Mouse (Mus musculus) liver, embryonic 16.5 days (tissue): ENCODE data around the gene Ncam1. TPM values are rescaled to one million over a fixed set of nuclear protein-coding genes. Genes with fewer than 3 reads are reported as not detected.

Source experiments
- ATAC-seq: fragments of 200-750 bp; cut with Nextera tagmentation; 2 replicates; pipeline ENCODE4 v1.8.0; 2017; ENCODE audit warnings: low read depth, mild to moderate bottlenecking, moderate number of reproducible peaks, moderate library complexity
- H3K27ac ChIP-seq: fragments of 300-500 bp; sonication (generic); 2 replicates; pipeline ENCODE4 v1.5.1; 2014; ENCODE audit warnings: mild to moderate bottlenecking, low read length
- H3K27me3 ChIP-seq: fragments of 300-500 bp; sonication (generic); 2 replicates; pipeline ENCODE4 v1.6.1; 2014; ENCODE audit warnings: low read depth, low read length, mixed read lengths; ENCODE audit not compliant: control insufficient read depth, insufficient read depth
- H3K36me3 ChIP-seq: fragments of 300-500 bp; sonication (generic); 2 replicates; pipeline ENCODE4 v1.6.1; 2014; ENCODE audit warnings: mild to moderate bottlenecking; ENCODE audit not compliant: control insufficient read depth, insufficient read depth
- H3K4me1 ChIP-seq: fragments of 300-500 bp; sonication (generic); 2 replicates; pipeline ENCODE4 v1.6.1; 2014; ENCODE audit warnings: low read depth, low read length, mixed read lengths; ENCODE audit not compliant: control insufficient read depth
- H3K4me2 ChIP-seq: fragments of 300-500 bp; sonication (generic); 2 replicates; pipeline ENCODE4 v1.6.1; 2014; ENCODE audit warnings: low read depth, low read length, mixed read lengths
- H3K4me3 ChIP-seq: fragments of 300-500 bp; sonication (generic); 2 replicates; pipeline ENCODE4 v1.5.1; 2014; ENCODE audit warnings: low read depth, mild to moderate bottlenecking, low read length
- H3K9ac ChIP-seq: fragments of 300-500 bp; sonication (generic); 2 replicates; pipeline ENCODE4 v1.6.1; 2014; ENCODE audit warnings: low read depth, low read length
- H3K9me3 ChIP-seq: fragments of 300-500 bp; sonication (generic); replicated peaks from 2 replicates; pipeline ENCODE4 v1.6.1; 2016; ENCODE audit warnings: low read length; ENCODE audit not compliant: control insufficient read depth
- WGBS: fragments of 180-500 bp; shearing (Covaris S2); extraction: QIAGEN DNeasy Blood & Tissue Kit; methylation state at CpG from one replicate; pipeline ENCODE4 v1.1.7; 2014; ENCODE audit not compliant: insufficient replicate concordance; 5-methylcytosine and 5-hydroxymethylcytosine counted together
- polyA plus RNA-seq: library from polyadenylated mRNA; unstranded; fragments of >200 nt; fragmentation: Nextera tagmentation; extraction: Ambion mirVana; gene quantifications from 2 replicates; pipeline ENCODE4 v1.2.1, GENCODE M21; 2015

Gene Ncam1
- polyA plus RNA-seq, 1 experiment from 2014 or later: 4.6 TPM

- no peak for ATAC-seq
- 58% methylated on average over 7 of the region's 7 CpGs for WGBS
- no peaks in the 10 kb centered on the region for H3K27me3 ChIP-seq
- no peak overlapping the region for H3K9ac ChIP-seq
- no peak overlapping the region for H3K4me2 ChIP-seq
- H3K36me3 ChIP-seq: no peaks in the 10 kb centered on the region
- H3K27ac ChIP-seq: no peak overlapping the region
- no peak overlapping the region for H3K4me3 ChIP-seq
- no peaks in the 10 kb centered on the region for H3K9me3 ChIP-seq
- H3K4me1 ChIP-seq: no peaks in the 10 kb centered on the region; the same call in 1 of the 2 replicates
Observed at GRCm38 (mm10) chr9:49488258-49488657, 310.5 kb downstream of the Ncam1 start.

DNA sequence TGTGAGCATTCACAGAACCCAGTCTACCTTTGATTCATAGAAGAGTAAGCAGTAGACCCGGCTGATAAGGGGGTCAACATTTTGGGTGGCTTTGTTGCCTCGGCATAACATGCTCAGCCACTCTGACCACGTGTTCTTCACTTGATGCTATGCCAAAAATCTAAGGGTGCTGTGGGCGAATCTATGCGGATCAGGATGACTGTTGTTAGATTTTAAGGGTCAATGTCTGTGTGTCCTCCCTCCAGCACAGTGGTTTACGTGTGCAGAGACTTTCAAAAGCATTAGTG, 311.1 kb downstream of the Ncam1 start:
- H3K4me3 ChIP-seq: no peak overlapping the region
- H3K27ac ChIP-seq: no peak overlapping the region
- no peaks in the 10 kb centered on the region for H3K27me3 ChIP-seq
- H3K4me1 ChIP-seq: no peaks in the 10 kb centered on the region; the same call in 1 of the 2 replicates
- 48% methylated on average over 6 of the region's 6 CpGs for WGBS
- no peak overlapping the region for H3K4me2 ChIP-seq
- ATAC-seq: no peak
- no peak overlapping the region for H3K9ac ChIP-seq
- no peaks in the 10 kb centered on the region for H3K9me3 ChIP-seq
- no peaks in the 10 kb centered on the region for H3K36me3 ChIP-seq

- no peaks in the 10 kb centered on the region for H3K36me3 ChIP-seq
- H3K4me1 ChIP-seq: no peaks in the 10 kb centered on the region; the same call in 1 of the 2 replicates
- H3K9me3 ChIP-seq: no peaks in the 10 kb centered on the region
- no peak overlapping the region for H3K27ac ChIP-seq
- no peak overlapping the region for H3K4me3 ChIP-seq
- H3K27me3 ChIP-seq: no peaks in the 10 kb centered on the region
- no peak for ATAC-seq
- H3K4me2 ChIP-seq: no peak overlapping the region
- H3K9ac ChIP-seq: no peak overlapping the region
- WGBS: 47% methylated on average over 9 of the region's 9 CpGs
Observed at GRCm38 (mm10) chr9:49486805-49487656, 311.7 kb downstream of the Ncam1 start.

- Histone ChIP-seq H3K4me2 (peak within 1 kb of the TSS; percentile 67), H3K4me1 (no peaks in the 10 kb centered on the region; the same call in 1 of the 2 replicates), H3K27ac (no peak within 1 kb of the TSS), H3K36me3 (no peaks in the 10 kb centered on the region), H3K9me3 (no peaks in the 10 kb centered on the region), H3K4me3 (peak within 1 kb of the TSS; percentile 62), H3K27me3 (no peaks in the 10 kb centered on the region), H3K9ac (peak within 1 kb of the TSS; percentile 31)
- under 1% methylated on average over 18 of the region's 18 CpGs for WGBS
- ATAC-seq: peak; percentile 69
Observed at GRCm38 (mm10) chr9:49485892-49486311, 312.8 kb downstream of the Ncam1 start, which contains the start of gene Ttc12. Gene Ttc12, minus strand, starts transcription at chr9:49486225.

DNA sequence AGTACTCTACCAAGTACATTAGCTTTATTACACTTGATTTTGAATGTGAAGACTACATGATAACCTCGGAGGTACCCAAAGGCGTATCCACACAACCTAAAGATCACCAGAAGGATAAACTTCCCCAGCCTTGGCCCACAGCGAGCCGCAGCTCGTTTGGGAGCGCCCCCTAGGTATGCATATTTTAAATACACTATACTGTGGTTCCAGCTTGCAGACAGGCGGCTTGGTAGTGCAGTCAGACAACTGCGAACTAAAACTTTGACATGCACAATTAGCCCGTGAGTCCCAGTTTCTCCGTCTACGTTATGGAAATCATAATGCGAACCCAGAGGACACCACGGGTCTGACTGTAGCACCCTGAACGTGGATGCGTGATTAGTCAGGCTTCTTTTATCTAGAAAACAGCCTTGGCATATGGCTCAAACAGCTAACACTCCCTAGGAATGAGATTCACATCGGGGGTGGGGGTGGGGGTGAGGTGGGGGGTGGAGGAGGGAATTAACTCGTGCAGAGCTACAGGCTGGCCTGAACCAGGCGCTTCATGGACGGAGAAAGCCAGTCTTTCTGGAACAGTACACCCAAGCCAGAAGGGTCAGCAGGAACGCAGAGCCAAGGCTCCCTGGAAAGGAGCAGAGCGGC, 313.4 kb downstream of the Ncam1 start:
- no peaks in the 10 kb centered on the region; the same call in 1 of the 2 replicates for H3K4me1 ChIP-seq
- H3K9me3 ChIP-seq: no peaks in the 10 kb centered on the region
- peak overlapping the region; percentile 62 for H3K4me3 ChIP-seq
- peak overlapping the region; percentile 31 for H3K9ac ChIP-seq
- WGBS: 2% methylated on average over 21 of the region's 21 CpGs
- H3K27ac ChIP-seq: no peak overlapping the region
- H3K36me3 ChIP-seq: no peaks in the 10 kb centered on the region
- peak overlapping the region; percentile 67 for H3K4me2 ChIP-seq
- H3K27me3 ChIP-seq: no peaks in the 10 kb centered on the region
- no peak for ATAC-seq

- Histone ChIP-seq H3K27ac (no peak overlapping the region), H3K36me3 (no peaks in the 10 kb centered on the region), H3K9me3 (no peaks in the 10 kb centered on the region), H3K9ac (no peak overlapping the region), H3K4me2 (no peak overlapping the region), H3K4me3 (no peak overlapping the region), H3K27me3 (no peaks in the 10 kb centered on the region), H3K4me1 (no peaks in the 10 kb centered on the region; the same call in 1 of the 2 replicates)
- ATAC-seq: no peak
- 22% methylated on average over 10 of the region's 10 CpGs for WGBS
Observed at GRCm38 (mm10) chr9:49483316-49483715, 315.4 kb downstream of the Ncam1 start.

GRCm38 (mm10) chr9:49472126-49472525, 326.6 kb downstream of the Ncam1 start:
- Histone ChIP-seq H3K9ac (no peak overlapping the region), H3K27ac (no peak overlapping the region), H3K4me3 (no peak overlapping the region), H3K4me2 (no peak overlapping the region), H3K4me1 (no peaks in the 10 kb centered on the region), H3K36me3 (no peaks in the 10 kb centered on the region), H3K27me3 (no peaks in the 10 kb centered on the region), H3K9me3 (no peaks in the 10 kb centered on the region)
- ATAC-seq: no peak
- 48% methylated on average over 11 of the region's 11 CpGs for WGBS

DNA sequence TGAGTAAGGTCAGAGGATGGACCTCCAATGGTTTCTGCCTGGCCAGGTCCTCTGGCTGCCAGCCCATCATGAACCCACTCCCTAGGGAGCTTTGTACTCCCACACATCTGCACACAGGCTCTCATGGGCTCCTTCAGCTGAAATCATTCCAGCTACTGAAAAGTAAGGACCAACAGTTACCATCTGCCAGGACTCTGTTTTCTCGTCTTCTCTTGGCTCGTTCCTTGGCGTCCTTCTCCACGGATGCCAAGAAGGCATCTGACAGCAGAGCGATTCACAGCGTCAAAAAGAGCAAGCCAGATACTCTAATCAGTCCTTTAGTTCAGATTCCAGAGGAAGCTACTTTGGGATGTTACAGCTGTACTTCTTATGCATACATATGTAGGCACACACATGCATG, 327.8 kb downstream of the Ncam1 start:
- H3K4me1 ChIP-seq: no peaks in the 10 kb centered on the region
- no peak for ATAC-seq
- no peak overlapping the region for H3K4me3 ChIP-seq
- no peaks in the 10 kb centered on the region for H3K36me3 ChIP-seq
- H3K4me2 ChIP-seq: no peak overlapping the region
- H3K27me3 ChIP-seq: no peaks in the 10 kb centered on the region
- no peaks in the 10 kb centered on the region for H3K9me3 ChIP-seq
- H3K9ac ChIP-seq: no peak overlapping the region
- no peak overlapping the region for H3K27ac ChIP-seq
- WGBS: 67% methylated on average over 6 of the region's 6 CpGs

- Histone ChIP-seq H3K27ac (no peak overlapping the region), H3K4me2 (no peak overlapping the region), H3K36me3 (no peaks in the 10 kb centered on the region), H3K9ac (no peak overlapping the region), H3K4me1 (no peaks in the 10 kb centered on the region), H3K4me3 (no peak overlapping the region), H3K27me3 (no peaks in the 10 kb centered on the region), H3K9me3 (no peaks in the 10 kb centered on the region)
- ATAC-seq: no peak
- WGBS: 84% methylated on average over 19 of the region's 19 CpGs
Observed at GRCm38 (mm10) chr9:49470006-49470405, 328.7 kb downstream of the Ncam1 start.
